Mouse (Mus musculus): ENCODE results near the gene Dpp6. TPM values are rescaled to one million over a fixed set of nuclear protein-coding genes. Genes with fewer than 3 reads are reported as not detected.

Dpp6 gene
- polyA plus RNA-seq, 1 experiment from 2014 or later, result 0.76 TPM

DNA sequence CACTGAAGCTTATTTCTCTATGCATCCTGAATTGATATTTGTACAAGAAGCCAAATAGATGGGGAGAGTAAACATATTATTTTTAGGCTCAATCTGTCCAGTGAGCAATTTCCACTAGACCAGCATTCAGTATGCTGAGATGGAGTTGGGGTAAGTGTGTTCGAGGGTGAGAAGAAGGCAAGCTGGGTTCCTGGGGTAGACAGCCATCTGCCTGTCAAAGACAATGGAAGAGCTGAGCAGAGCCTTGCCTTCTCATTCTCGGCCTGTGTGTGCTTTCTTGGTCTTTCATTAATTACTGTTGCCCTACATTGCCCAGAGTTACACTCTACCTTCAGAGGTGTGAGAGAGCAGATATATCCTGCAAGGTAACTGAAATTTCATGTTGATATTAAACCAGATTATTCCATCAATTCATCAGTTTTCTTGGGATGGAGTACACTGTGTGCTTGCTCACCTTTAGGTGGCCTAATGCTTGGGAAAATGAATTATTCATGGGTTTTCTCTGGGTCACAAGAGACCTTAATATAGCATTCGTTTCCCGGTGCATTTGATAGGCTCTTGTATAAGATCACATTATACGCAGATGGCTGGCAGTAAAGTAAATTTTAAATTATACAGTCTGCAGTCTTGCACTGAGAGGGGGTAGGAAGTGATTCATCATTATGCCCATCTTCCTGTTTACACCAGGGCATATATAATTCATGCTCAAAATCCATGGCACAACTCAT is 374.4 kb downstream of the Dpp6 start:
- Histone ChIP-seq H3K27me3 (replicated peaks; ENCODE audit: control insufficient read depth, insufficient read depth, low read length) (no peaks in the 10 kb centered on the region), H3K4me3 (ENCODE audit: low read depth, low read length) (no peak overlapping the region), H3K9ac (ENCODE audit: low read depth, low read length) (no peak overlapping the region), H3K36me3 (ENCODE audit: control insufficient read depth, insufficient read depth) (no peaks in the 10 kb centered on the region), H3K9me3 (ENCODE audit: control insufficient read depth) (no peaks in the 10 kb centered on the region), H3K4me1 (replicated peaks; ENCODE audit: control insufficient read depth, insufficient read depth, low read length) (no peaks in the 10 kb centered on the region), H3K27ac (ENCODE audit: low read depth, low read length) (no peak overlapping the region), H3K4me2 (replicated peaks; ENCODE audit: low read depth) (no peak overlapping the region)
- no peak for TF ChIP-seq CTCF (IDR thresholded peaks at IDR 0.05; ENCODE audit: low read depth)
- ATAC-seq, result no peak
- WGBS, result 80% methylated on average over 5 of the region's 5 CpGs

- TF ChIP-seq CTCF (IDR thresholded peaks at IDR 0.05; ENCODE audit: low read depth), result no peak
- Histone ChIP-seq H3K4me1 (replicated peaks; ENCODE audit: control insufficient read depth, insufficient read depth, low read length) (no peaks in the 10 kb centered on the region), H3K9ac (ENCODE audit: low read depth, low read length) (no peak overlapping the region), H3K4me2 (replicated peaks; ENCODE audit: low read depth) (no peak overlapping the region), H3K27me3 (replicated peaks; ENCODE audit: control insufficient read depth, insufficient read depth, low read length) (no peaks in the 10 kb centered on the region), H3K36me3 (ENCODE audit: control insufficient read depth, insufficient read depth) (no peaks in the 10 kb centered on the region), H3K27ac (ENCODE audit: low read depth, low read length) (no peak overlapping the region), H3K4me3 (ENCODE audit: low read depth, low read length) (no peak overlapping the region), H3K9me3 (ENCODE audit: control insufficient read depth) (no peaks in the 10 kb centered on the region)
- ATAC-seq, result no peak
- 81% methylated on average over 3 of the region's 3 CpGs for WGBS
Observed at GRCm38 (mm10) chr5:27194157-27194556, 377.2 kb downstream of the Dpp6 start.

DNA sequence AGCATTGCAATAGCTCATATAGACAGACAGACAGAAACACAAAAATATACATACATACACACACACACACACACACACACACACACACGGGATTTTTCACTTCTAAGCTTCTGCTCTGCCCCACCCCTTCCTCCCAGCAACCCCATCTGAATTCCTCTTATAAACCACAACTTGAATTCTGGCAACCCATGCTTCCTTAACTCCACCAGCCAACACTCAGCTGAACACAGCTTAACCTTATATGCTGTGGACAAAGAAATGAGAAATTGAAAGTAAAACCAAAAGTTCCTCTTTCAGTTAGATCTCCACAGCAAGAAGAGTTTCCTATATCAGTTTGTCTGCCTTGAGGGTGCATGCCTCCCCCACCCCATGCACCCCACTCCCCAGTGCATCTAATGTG is 378.0 kb downstream of the Dpp6 start:
- WGBS, result 39% methylated on average over 1 of the region's 1 CpGs

GRCm38 (mm10) chr5:27200581-27201341 is 383.8 kb downstream of the Dpp6 start:
- ATAC-seq, result no peak
- no peak overlapping the region for H3K4me3 ChIP-seq (ENCODE audit: low read depth, low read length)
- no peaks in the 10 kb centered on the region for H3K27me3 ChIP-seq (replicated peaks; ENCODE audit: control insufficient read depth, insufficient read depth, low read length)
- H3K4me2 ChIP-seq (replicated peaks; ENCODE audit: low read depth), result no peak overlapping the region
- no peaks in the 10 kb centered on the region for H3K4me1 ChIP-seq (replicated peaks; ENCODE audit: control insufficient read depth, insufficient read depth, low read length)
- 45% methylated on average over 2 of the region's 2 CpGs for WGBS
- no peaks in the 10 kb centered on the region for H3K36me3 ChIP-seq (ENCODE audit: control insufficient read depth, insufficient read depth)
- H3K27ac ChIP-seq (ENCODE audit: low read depth, low read length), result no peak overlapping the region
- TF ChIP-seq CTCF (IDR thresholded peaks at IDR 0.05; ENCODE audit: low read depth), result peak; percentile 46
- no peaks in the 10 kb centered on the region for H3K9me3 ChIP-seq (ENCODE audit: control insufficient read depth)
- H3K9ac ChIP-seq (ENCODE audit: low read depth, low read length), result no peak overlapping the region

More for the DNA sequence above, 378.0 kb downstream of the Dpp6 start:
- ATAC-seq, result no peak
- Histone ChIP-seq H3K4me2 (replicated peaks; ENCODE audit: low read depth) (no peak overlapping the region), H3K36me3 (ENCODE audit: control insufficient read depth, insufficient read depth) (no peaks in the 10 kb centered on the region), H3K27ac (ENCODE audit: low read depth, low read length) (no peak overlapping the region), H3K9ac (ENCODE audit: low read depth, low read length) (no peak overlapping the region), H3K27me3 (replicated peaks; ENCODE audit: control insufficient read depth, insufficient read depth, low read length) (no peaks in the 10 kb centered on the region), H3K4me3 (ENCODE audit: low read depth, low read length) (no peak overlapping the region), H3K4me1 (replicated peaks; ENCODE audit: control insufficient read depth, insufficient read depth, low read length) (no peaks in the 10 kb centered on the region), H3K9me3 (ENCODE audit: control insufficient read depth) (no peaks in the 10 kb centered on the region)
- TF ChIP-seq CTCF (IDR thresholded peaks at IDR 0.05; ENCODE audit: low read depth), result no peak

DNA sequence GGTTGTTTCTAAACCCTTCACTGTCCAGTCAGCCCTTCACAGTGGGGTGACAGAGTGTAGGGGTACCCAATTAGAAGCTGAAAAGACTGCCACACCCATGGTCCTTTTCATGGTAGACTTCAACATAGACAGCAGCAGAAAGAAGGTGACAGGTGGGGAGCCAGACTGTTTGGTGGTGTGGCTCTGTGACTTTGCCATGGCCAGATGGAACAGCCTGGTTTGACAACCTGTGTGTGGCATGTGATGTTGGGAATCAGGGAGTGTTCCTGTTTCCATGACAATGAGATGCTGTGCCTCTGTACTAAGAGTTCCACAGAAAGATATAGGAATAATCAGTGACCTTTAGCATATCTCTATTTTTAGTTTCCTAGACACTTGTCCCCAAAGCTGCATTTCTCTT is 386.1 kb downstream of the Dpp6 start:
- Histone ChIP-seq H3K27me3 (replicated peaks; ENCODE audit: control insufficient read depth, insufficient read depth, low read length) (no peaks in the 10 kb centered on the region), H3K9ac (ENCODE audit: low read depth, low read length) (no peak overlapping the region), H3K27ac (ENCODE audit: low read depth, low read length) (no peak overlapping the region), H3K9me3 (ENCODE audit: control insufficient read depth) (no peaks in the 10 kb centered on the region), H3K4me3 (ENCODE audit: low read depth, low read length) (no peak overlapping the region), H3K4me1 (replicated peaks; ENCODE audit: control insufficient read depth, insufficient read depth, low read length) (no peaks in the 10 kb centered on the region), H3K4me2 (replicated peaks; ENCODE audit: low read depth) (no peak overlapping the region), H3K36me3 (ENCODE audit: control insufficient read depth, insufficient read depth) (no peaks in the 10 kb centered on the region)
- no peak for ATAC-seq
- TF ChIP-seq CTCF (IDR thresholded peaks at IDR 0.05; ENCODE audit: low read depth), result no peak

GRCm38 (mm10) chr5:27204721-27205120 is 387.7 kb downstream of the Dpp6 start:
- no peaks in the 10 kb centered on the region for H3K4me1 ChIP-seq (replicated peaks; ENCODE audit: control insufficient read depth, insufficient read depth, low read length)
- H3K9me3 ChIP-seq (ENCODE audit: control insufficient read depth), result no peaks in the 10 kb centered on the region
- H3K9ac ChIP-seq (ENCODE audit: low read depth, low read length), result no peak overlapping the region
- no peak overlapping the region for H3K4me2 ChIP-seq (replicated peaks; ENCODE audit: low read depth)
- TF ChIP-seq CTCF (IDR thresholded peaks at IDR 0.05; ENCODE audit: low read depth), result no peak
- ATAC-seq, result no peak
- 69% methylated on average over 3 of the region's 3 CpGs for WGBS
- H3K27ac ChIP-seq (ENCODE audit: low read depth, low read length), result no peak overlapping the region
- H3K27me3 ChIP-seq (replicated peaks; ENCODE audit: control insufficient read depth, insufficient read depth, low read length), result no peaks in the 10 kb centered on the region
- H3K36me3 ChIP-seq (ENCODE audit: control insufficient read depth, insufficient read depth), result no peaks in the 10 kb centered on the region
- H3K4me3 ChIP-seq (ENCODE audit: low read depth, low read length), result no peak overlapping the region

All from intestine, postnatal 0 days (tissue).